In genomic region chr15:85296538-85296937, GRCm38 (mm10) we compare ENCODE assay signal across 32 mouse cellular contexts. TPM values are rescaled to one million over a fixed set of nuclear protein-coding genes. Genes with fewer than 3 reads are reported as not detected.
DNase-seq lines count a peak whose midpoint lies in the region; ATAC-seq and TF ChIP-seq lines count a peak whose summit lies in the region.
"Had no signal": no experiment of that assay in that cellular context is flagged by ENCODE, and none has a peak within 500 bp of the region (broad histone marks: within the 10 kb centered on the region; RNA-seq: fewer than 3 reads in every experiment).

No protein-coding gene starts in this region.

- H3K36me3 ChIP-seq in hindbrain, postnatal 0 days (ENCODE audit: insufficient read depth, low read length), result no peaks in the 10 kb centered on the region
- H3K36me3 ChIP-seq in hindbrain, embryonic 10.5 days, result no peaks in the 10 kb centered on the region
- H3K36me3 ChIP-seq in limb, embryonic 12.5 days, result no peaks in the 10 kb centered on the region
- no peaks in the 10 kb centered on the region for H3K36me3 ChIP-seq in limb, embryonic 10.5 days
- no peaks in the 10 kb centered on the region for H3K36me3 ChIP-seq in neural tube, embryonic 11.5 days (ENCODE audit: control insufficient read depth, insufficient read depth, low read length)
- H3K36me3 ChIP-seq: embryonic facial prominence, embryonic 12.5 days; forebrain, embryonic 15.5 days; heart, embryonic 13.5 days; limb, embryonic 15.5 days; neural tube, embryonic 12.5 days had no signal

- no peaks in the 10 kb centered on the region for H3K27me3 ChIP-seq in hindbrain, postnatal 0 days (ENCODE audit: insufficient read depth, low read length)
- H3K27me3 ChIP-seq in hindbrain, embryonic 10.5 days (ENCODE audit: insufficient read depth, poor library complexity, severe bottlenecking), result no peaks in the 10 kb centered on the region; the same call in 1 of the 2 replicates
- H3K27me3 ChIP-seq in limb, embryonic 12.5 days, result no peaks in the 10 kb centered on the region
- no peaks in the 10 kb centered on the region for H3K27me3 ChIP-seq in limb, embryonic 10.5 days (ENCODE audit: low read depth, poor library complexity, severe bottlenecking)
- no peaks in the 10 kb centered on the region for H3K27me3 ChIP-seq in neural tube, embryonic 11.5 days (ENCODE audit: control insufficient read depth, insufficient read depth, low read length)
- H3K27me3 ChIP-seq: embryonic facial prominence, embryonic 12.5 days; forebrain, embryonic 15.5 days; limb, embryonic 15.5 days; neural tube, embryonic 12.5 days had no signal

- no peak overlapping the region for H3K4me2 ChIP-seq in hindbrain, postnatal 0 days (ENCODE audit: low read depth, low read length)
- no peak overlapping the region for H3K4me2 ChIP-seq in limb, embryonic 12.5 days
- no peak overlapping the region for H3K4me2 ChIP-seq in neural tube, embryonic 11.5 days (ENCODE audit: low read depth)
- H3K4me2 ChIP-seq: embryonic facial prominence, embryonic 12.5 days; forebrain, embryonic 15.5 days; heart, embryonic 13.5 days; limb, embryonic 15.5 days; neural tube, embryonic 12.5 days had no signal

- 72% methylated on average over 3 of the region's 3 CpGs for WGBS in hindbrain, postnatal 0 days
- WGBS in hindbrain, embryonic 10.5 days, result 83% methylated on average over 3 of the region's 3 CpGs
- WGBS in limb, embryonic 12.5 days, result 85% methylated on average over 3 of the region's 3 CpGs
- WGBS in limb, embryonic 10.5 days, result 83% methylated on average over 3 of the region's 3 CpGs
- 86% methylated on average over 3 of the region's 3 CpGs for whole genome bisulfite sequencing in neural tube, embryonic 11.5 days

- no peak overlapping the region for H3K9ac ChIP-seq in hindbrain, postnatal 0 days (replicated peaks; ENCODE audit: low read length)
- no peak overlapping the region for H3K9ac ChIP-seq in limb, embryonic 12.5 days (replicated peaks)
- H3K9ac ChIP-seq in neural tube, embryonic 11.5 days (ENCODE audit: low read length), result no peak overlapping the region
- H3K9ac ChIP-seq: embryonic facial prominence, embryonic 12.5 days; forebrain, embryonic 15.5 days; heart, embryonic 13.5 days; limb, embryonic 15.5 days; neural tube, embryonic 12.5 days had no signal

- peaks cover 22% of the 10 kb centered on the region for H3K4me1 ChIP-seq in hindbrain, postnatal 0 days (ENCODE audit: insufficient read depth, low read length)
- H3K4me1 ChIP-seq in hindbrain, embryonic 10.5 days (replicated peaks), result peaks cover 36% of the 10 kb centered on the region
- H3K4me1 ChIP-seq in limb, embryonic 12.5 days (replicated peaks), result peaks cover 27% of the 10 kb centered on the region
- H3K4me1 ChIP-seq in limb, embryonic 10.5 days, result peaks cover 25% of the 10 kb centered on the region
- peaks cover 9% of the 10 kb centered on the region for H3K4me1 ChIP-seq in neural tube, embryonic 11.5 days (ENCODE audit: control insufficient read depth, insufficient read depth, low read length)

- H3K4me3 ChIP-seq in hindbrain, postnatal 0 days (ENCODE audit: low read length), result no peak overlapping the region
- no peak overlapping the region for H3K4me3 ChIP-seq in hindbrain, embryonic 10.5 days
- H3K4me3 ChIP-seq in limb, embryonic 12.5 days (replicated peaks), result no peak overlapping the region
- H3K4me3 ChIP-seq in limb, embryonic 10.5 days, result no peak overlapping the region
- H3K4me3 ChIP-seq in neural tube, embryonic 11.5 days (ENCODE audit: low read depth, low read length), result no peak overlapping the region
- H3K4me3 ChIP-seq: embryonic facial prominence, embryonic 12.5 days; forebrain, embryonic 15.5 days; gastrocnemius, adult 2 months; heart, adult 2 months; heart, embryonic 13.5 days; layer of hippocampus, adult 2 months; left cerebral cortex, adult 2 months; limb, embryonic 15.5 days; neural tube, embryonic 12.5 days had no signal

- no peak for ATAC-seq in hindbrain, postnatal 0 days
- no peak for ATAC-seq in limb, embryonic 12.5 days (ENCODE audit: insufficient number of reproducible peaks, insufficient read depth, low FRiP score, low TSS enrichment, low read depth)
- ATAC-seq in neural tube, embryonic 11.5 days (ENCODE audit: insufficient read depth, low FRiP score, low TSS enrichment), result no peak
- ATAC-seq: CD4-positive, CD25-positive, alpha-beta regulatory T cell, adult 4 months; forebrain, embryonic 15.5 days; inflammation-experienced regulatory T-cells, adult 6 months had no signal

- no peak for DNase-seq in hindbrain, postnatal 0 days (ENCODE audit: low spot score)
- no peak for DNase-seq in hindbrain, embryonic 10.5 days (ENCODE audit: low spot score)
- no peak for DNase-seq in limb, embryonic 10.5 days (ENCODE audit: low spot score)
- peak; percentile 4 for DNase-seq in neural tube, embryonic 11.5 days (ENCODE audit: low spot score)
- no peak for DNase-seq in neural tube, embryonic 10.5 days (ENCODE audit: extremely low spot score, low spot score)
- no peak for DNase-seq in left cerebral cortex, postnatal 14 days (ENCODE audit: low spot score in 2 of 2)
- DNase-seq: adrenal gland, postnatal 14 days; cerebellum, adult 11-12 months; cerebellum, adult 9-11 months; embryo, embryonic 11 days; gastrocnemius, adult 2 months; gastrocnemius, postnatal 36 days; heart, adult 2 months; heart, postnatal 10 days; lung, adult 2 months; lung, postnatal 10 days; right cerebral cortex, adult 18-20 months; right cerebral cortex, postnatal 4 days; thymus, adult 18-20 months; thymus, postnatal 25 days had no signal

- no peaks in the 10 kb centered on the region for H3K9me3 ChIP-seq in hindbrain, postnatal 0 days (ENCODE audit: low read length)
- no peaks in the 10 kb centered on the region for H3K9me3 ChIP-seq in hindbrain, embryonic 10.5 days
- no peaks in the 10 kb centered on the region for H3K9me3 ChIP-seq in limb, embryonic 12.5 days
- H3K9me3 ChIP-seq in limb, embryonic 10.5 days (replicated peaks), result no peaks in the 10 kb centered on the region
- no peaks in the 10 kb centered on the region for H3K9me3 ChIP-seq in neural tube, embryonic 11.5 days (ENCODE audit: control insufficient read depth, low read length)
- H3K9me3 ChIP-seq: embryonic facial prominence, embryonic 12.5 days; forebrain, embryonic 15.5 days; heart, embryonic 13.5 days; limb, embryonic 15.5 days; neural tube, embryonic 12.5 days had no signal

- TF ChIP-seq CTCF in hindbrain, postnatal 0 days (IDR thresholded peaks at IDR 0.05; ENCODE audit: low read depth), result no peak

- peak overlapping the region; percentile 36; the same call in 1 of the 2 replicates for H3K27ac ChIP-seq in hindbrain, postnatal 0 days
- H3K27ac ChIP-seq in hindbrain, embryonic 10.5 days, result no peak overlapping the region
- H3K27ac ChIP-seq in limb, embryonic 12.5 days, result 0 out of 2 replicates have a peak overlapping the region, but pooled peaks have one; percentile 41
- H3K27ac ChIP-seq in limb, embryonic 10.5 days, result no peak overlapping the region
- no peak overlapping the region for H3K27ac ChIP-seq in neural tube, embryonic 11.5 days (ENCODE audit: low read depth, low read length)
- H3K27ac ChIP-seq: gastrocnemius, adult 2 months; heart, adult 2 months; heart, embryonic 13.5 days; left cerebral cortex, adult 2 months; limb, embryonic 15.5 days; macrophage; neural tube, embryonic 12.5 days; stomach, postnatal 0 days had no signal

- intact Hi-C loops in left cerebral cortex, postnatal 14 days (cut with DNase I), result no loop called here

RNA-seq across cellular contexts. Expression of gene Atxn10, which starts 39.5 kb away (rescaled TPM):
- total RNA-seq in hindbrain, postnatal 0 days (2014; rRNA removed), result 292 and 298 TPM in 2 replicates
- polyA plus RNA-seq in hindbrain, postnatal 0 days (2015; fragmentation: Nextera tagmentation; extraction: Ambion mirVana), result 485 and 499 TPM in 2 replicates
- polyA plus RNA-seq in hindbrain, embryonic 10.5 days (2016; fragmentation: Nextera tagmentation; extraction: Ambion mirVana), result 349 and 385 TPM in 2 replicates
- polyA plus RNA-seq in limb, embryonic 12.5 days (2016; fragmentation: Nextera tagmentation; extraction: Ambion mirVana), result 320 and 323 TPM in 2 replicates
- 284 and 311 TPM in 2 replicates for polyA plus RNA-seq in limb, embryonic 10.5 days (2016; fragmentation: Nextera tagmentation; extraction: Ambion mirVana)
- 440 and 449 TPM in 2 replicates for polyA plus RNA-seq in neural tube, embryonic 11.5 days (2014; fragmentation: Nextera tagmentation; extraction: Ambion mirVana)
- 100 to 1,000 TPM; 304 to 310 TPM for total RNA-seq in left cerebral cortex, postnatal 14 days (2021)

Comparison
In these comparisons a context has a peak if more than half of its experiments do, and no peak if none do; other contexts are left out.
1. H3K27ac ChIP-seq: peak in hindbrain, postnatal 0 days (single experiment) and limb, embryonic 12.5 days (single experiment); none in hindbrain, embryonic 10.5 days (single experiment), limb, embryonic 10.5 days (single experiment) and neural tube, embryonic 11.5 days (single experiment).